Comparison of ENCODE assay signal across 9 mouse cellular contexts in genomic region chr2:91326746-91327350, GRCm38 (mm10).
DNase-seq lines count a peak whose midpoint lies in the region; ATAC-seq and TF ChIP-seq lines count a peak whose summit lies in the region.
"Had no signal": no experiment of that assay in that cellular context is flagged by ENCODE, and none has a peak within 500 bp of the region (broad histone marks: within the 10 kb centered on the region; RNA-seq: fewer than 3 reads in every experiment).

No protein-coding gene starts in this region.

- TF ChIP-seq POLR2A in testis, adult 2 months (IDR thresholded peaks at IDR 0.05; ENCODE audit: control insufficient read depth, low read depth, low read length): no peak

- intact Hi-C loops in heart, postnatal 25 days (cut with DNase I): no loop called here

- no peak overlapping the region for H3K4me2 ChIP-seq in lung, embryonic 16.5 days (ENCODE audit: low read depth, low read length)
- H3K4me2 ChIP-seq: limb, embryonic 15.5 days had no signal

- no peak overlapping the region for H3K9ac ChIP-seq in lung, embryonic 16.5 days (ENCODE audit: low read length)
- H3K9ac ChIP-seq: limb, embryonic 15.5 days had no signal

- H3K27me3 ChIP-seq in testis, adult 2 months (ENCODE audit: control insufficient read depth, insufficient read depth, low read length): no peaks in the 10 kb centered on the region
- no peaks in the 10 kb centered on the region for H3K27me3 ChIP-seq in lung, embryonic 16.5 days (ENCODE audit: control insufficient read depth, insufficient read depth, low read depth, low read length)
- H3K27me3 ChIP-seq: limb, embryonic 15.5 days had no signal

- H3K9me3 ChIP-seq in lung, embryonic 16.5 days (ENCODE audit: control insufficient read depth, low read length): no peaks in the 10 kb centered on the region
- H3K9me3 ChIP-seq: limb, embryonic 15.5 days had no signal

- TF ChIP-seq CTCF in testis, adult 2 months (IDR thresholded peaks at IDR 0.05; ENCODE audit: control insufficient read depth, insufficient read depth, insufficient replicate concordance, low read depth, low read length): no peak

- 70% methylated on average over 13 of the region's 13 CpGs for WGBS in lung, embryonic 16.5 days

- peak; percentile 58 to 64 for DNase-seq in heart, adult 18-20 months
- no peak for DNase-seq in heart, postnatal 25 days (ENCODE audit: low spot score)
- no peak for DNase-seq in testis, postnatal 14 days (ENCODE audit: low spot score)
- DNase-seq in thymus, postnatal 36 days: no peak
- no peak for DNase-seq in adrenal gland, postnatal 4 days (ENCODE audit: low spot score in 2 of 2)

- peak; percentile 51 for ATAC-seq in lung, embryonic 16.5 days (ENCODE audit: low read depth)
- ATAC-seq in activated CD4-positive, CD25-positive, alpha-beta regulatory T cell, adult 4 months: no peak

- no peaks in the 10 kb centered on the region for H3K36me3 ChIP-seq in testis, adult 2 months (ENCODE audit: control insufficient read depth, insufficient read depth, low read length)
- no peaks in the 10 kb centered on the region for H3K36me3 ChIP-seq in lung, embryonic 16.5 days (ENCODE audit: control insufficient read depth, insufficient read depth, low read length)
- H3K36me3 ChIP-seq: limb, embryonic 15.5 days had no signal

- peak overlapping the region; percentile 24; the same call in 1 of the 2 replicates for H3K4me3 ChIP-seq in testis, adult 2 months (ENCODE audit: control insufficient read depth, low read depth, low read length)
- H3K4me3 ChIP-seq in lung, embryonic 16.5 days (ENCODE audit: low read length): no peak overlapping the region
- H3K4me3 ChIP-seq: limb, embryonic 15.5 days had no signal

- no peak overlapping the region for H3K27ac ChIP-seq in testis, adult 2 months (ENCODE audit: control insufficient read depth, insufficient read depth, low read depth, low read length)
- H3K27ac ChIP-seq in lung, embryonic 16.5 days (ENCODE audit: low read length): peak overlapping the region; percentile 62

- H3K4me1 ChIP-seq in testis, adult 2 months (ENCODE audit: control insufficient read depth, insufficient read depth, low read length): no peaks in the 10 kb centered on the region
- H3K4me1 ChIP-seq in lung, embryonic 16.5 days (replicated peaks; ENCODE audit: control insufficient read depth, insufficient read depth, low read length): peaks cover 46% of the 10 kb centered on the region

Comparison
In these comparisons a context has a peak if more than half of its experiments do, and no peak if none do; other contexts are left out.
1. DNase-seq: peak in heart, adult 18-20 months (2 of 2); none in heart, postnatal 25 days (single experiment), testis, postnatal 14 days (single experiment), thymus, postnatal 36 days (0 of 2) and adrenal gland, postnatal 4 days (0 of 2).